Mouse (Mus musculus): ENCODE results near the gene Kctd10.
A peak's percentile ranks its signal among the peaks of the same experiment; 100 is the strongest.

- TF ChIP-seq CTCF (IDR thresholded peaks at IDR 0.05; ENCODE audit: borderline replicate concordance, control insufficient read depth, extremely low read depth, insufficient read depth, low read length, poor library complexity): peak; percentile 41; the same call in 1 of the 2 replicates
- no peak for TF ChIP-seq POLR2A (IDR thresholded peaks at IDR 0.05; ENCODE audit: control insufficient read depth, extremely low read depth, insufficient read depth, low read length, poor library complexity)
Measured at GRCm38 (mm10) chr5:114323791-114324507, 56.4 kb downstream of the Kctd10 start.

Measured in thymus, adult 2 months (tissue).